Comparison of ENCODE assay signal across 8 mouse cellular contexts in the genomic region with DNA sequence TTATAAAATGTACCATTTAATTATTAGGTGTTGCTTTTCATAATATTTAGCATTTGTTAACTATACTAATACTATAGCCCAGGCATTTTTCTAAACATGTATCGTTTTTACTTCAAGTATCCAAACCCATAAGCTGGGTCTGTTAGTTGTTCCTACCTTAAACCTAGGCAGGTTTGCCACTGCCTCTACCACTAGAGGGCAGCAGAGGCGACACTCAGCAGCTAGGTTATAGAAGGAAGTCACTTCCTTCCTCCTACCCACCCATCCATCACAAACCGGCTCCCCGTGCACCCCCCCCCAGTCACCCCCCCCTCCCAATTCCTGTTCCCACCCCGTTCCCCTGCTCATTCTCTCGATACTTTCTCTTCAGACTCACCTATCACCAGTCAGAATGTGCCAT.
DNase-seq lines count a peak whose midpoint lies in the region; TF ChIP-seq lines count a peak whose summit lies in the region.

No protein-coding gene starts in this region.

- TF ChIP-seq POLR2A in CH12.LX (IDR thresholded peaks at IDR 0.05; ENCODE audit: low read depth, low read length), result no peak

- peaks cover 5% of the 10 kb centered on the region for H3K9me3 ChIP-seq in CH12.LX (replicated peaks; ENCODE audit: low read length)

- TF ChIP-seq CTCF in CH12.LX (conservative IDR thresholded peaks at IDR 0.05 in 1 of 2, IDR thresholded peaks at IDR 0.05 in 1 of 2; ENCODE audit: low read depth in 2 of 2, low read length in 2 of 2), result peak; percentile 87 to 90
- TF ChIP-seq CTCF in left cerebral cortex, adult 2 months (IDR thresholded peaks at IDR 0.05), result peak; percentile 82

- peak; percentile 50 for DNase-seq in gastrocnemius, adult 18-20 months (ENCODE audit: low spot score)
- DNase-seq in gastrocnemius, postnatal 25 days, result no peak
- DNase-seq in CH12.LX (ENCODE audit: extremely low read depth), result peak; percentile 79
- DNase-seq in c-Kit-positive CD71-positive TER-119-negative erythroid progenitor cells, embryonic 14.5 days (ENCODE audit: low read depth), result peak; percentile 34
- peak; percentile 66 for DNase-seq in gastrocnemius, postnatal 10 days
- peak; percentile 63 to 66 for DNase-seq in left cerebral cortex, adult 2 months (ENCODE audit: extremely low spot score in 1 of 2, low spot score in 2 of 2)
- peak; percentile 42 for DNase-seq in ovary, postnatal 14 days (ENCODE audit: low spot score)
- peak; percentile 72 for DNase-seq in thymus, postnatal 0 days (ENCODE audit: low spot score)

- no peaks in the 10 kb centered on the region for H3K36me3 ChIP-seq in CH12.LX (replicated peaks in 1 of 2; ENCODE audit: control insufficient read depth in 1 of 2, insufficient read depth in 1 of 2, low read length in 1 of 2)

- H3K9ac ChIP-seq in CH12.LX (ENCODE audit: insufficient read depth, low read depth), result no peak overlapping the region

- peaks cover 82% of the 10 kb centered on the region for H3K27me3 ChIP-seq in CH12.LX (replicated peaks)

- peak; percentile 65 for TF ChIP-seq RAD21 in CH12.LX (IDR thresholded peaks at IDR 0.05; ENCODE audit: low read depth, low read length)

- TF ChIP-seq EP300 in CH12.LX (IDR thresholded peaks at IDR 0.05; ENCODE audit: low read length), result no peak

- H3K4me3 ChIP-seq in CH12.LX (replicated peaks in 1 of 3; ENCODE audit: low read depth in 2 of 3, low read length in 2 of 3, poor library complexity in 1 of 3), result peak overlapping the region in 1 of 3 experiments; percentile 18
- no peak overlapping the region for H3K4me3 ChIP-seq in left cerebral cortex, adult 2 months

- no peaks in the 10 kb centered on the region for H3K79me2 ChIP-seq in CH12.LX (replicated peaks; ENCODE audit: control insufficient read depth, extremely low read depth, insufficient read depth, poor library complexity, severe bottlenecking)

- H3K4me2 ChIP-seq in CH12.LX (ENCODE audit: insufficient read depth, low read depth, poor library complexity, severe bottlenecking), result peak overlapping the region; percentile 54; the same call in 1 of the 2 replicates

- peaks cover 8 to 15% of the 10 kb centered on the region in 2 experiments for H3K4me1 ChIP-seq in CH12.LX (ENCODE audit: control insufficient read depth in 1 of 2, insufficient read depth in 2 of 2)

- in situ Hi-C loops in CH12.LX (cut with MboI; ENCODE audit: low pct_ligation_motif_present, low pct_unique_long_range_greater_than_20kb, low sequenced_read_pairs), result loop anchor here (5.0 kb wide), 1 partner anchor 274 kb away; no protein-coding TSS in a partner anchor

- H3K27ac ChIP-seq in CH12.LX (ENCODE audit: insufficient read depth, low read depth), result no peak overlapping the region
- H3K27ac ChIP-seq in left cerebral cortex, adult 2 months, result no peak overlapping the region

- intact Hi-C loops in left cerebral cortex, adult 2 months (cut with DNase I), result loop anchor here (1.0 to 5.0 kb wide), 4 partner anchors 71 to 376 kb away; a partner anchor contains a TSS

- dilution Hi-C loops in CH12.LX (cut with MboI; ENCODE audit: extremely low pct_ligation_motif_present, extremely low pct_unique_long_range_greater_than_20kb, low sequenced_read_pairs), result no loop called here

TF ChIP-seq in CH12.LX, 34 proteins besides CTCF, POLR2A, EP300 and RAD21:
- TF ChIP-seq ELF1 (IDR thresholded peaks at IDR 0.05; ENCODE audit: low read depth, low read length) (peak; percentile 65), KAT2A (IDR thresholded peaks at IDR 0.05; ENCODE audit: insufficient replicate concordance, low read length) (no peak), USF1 (IDR thresholded peaks at IDR 0.05; ENCODE audit: low read depth, low read length) (no peak), ZMIZ1 (IDR thresholded peaks at IDR 0.05; ENCODE audit: low read depth, low read length) (no peak), E2F4 (IDR thresholded peaks at IDR 0.05; ENCODE audit: insufficient replicate concordance, low read depth, low read length) (0 out of 2 replicates have a peak, but pooled peaks have one; percentile 25), ZC3H11A (IDR thresholded peaks at IDR 0.05; ENCODE audit: low read depth, low read length) (no peak), NELFE (IDR thresholded peaks at IDR 0.05; ENCODE audit: low read depth, low read length) (0 out of 2 replicates have a peak, but pooled peaks have one; percentile 40), CHD1 (IDR thresholded peaks at IDR 0.05; ENCODE audit: low read depth, low read length) (no peak), UBTF (IDR thresholded peaks at IDR 0.05; ENCODE audit: low read depth, low read length) (no peak), SMC3 (IDR thresholded peaks at IDR 0.05; ENCODE audit: low read depth, low read length) (peak; percentile 86), MAFK (IDR thresholded peaks at IDR 0.05; ENCODE audit: insufficient replicate concordance, low read length) (no peak), NRF1 (IDR thresholded peaks at IDR 0.05; ENCODE audit: low read depth, low read length) (no peak), ZKSCAN1 (IDR thresholded peaks at IDR 0.05; ENCODE audit: borderline replicate concordance, low read depth, low read length) (no peak), MEF2A (IDR thresholded peaks at IDR 0.05; ENCODE audit: borderline replicate concordance, low read depth, low read length) (no peak), HCFC1 (IDR thresholded peaks at IDR 0.05; ENCODE audit: low read depth, low read length) (peak; percentile 53), TBP (conservative IDR thresholded peaks at IDR 0.05; ENCODE audit: low read depth, low read length) (no peak)
